Mouse (Mus musculus): ENCODE measurements around the gene Tnfaip8l2. TPM values are rescaled to one million over a fixed set of nuclear protein-coding genes. Genes with fewer than 3 reads are reported as not detected.
"Not testable (repeated sequence)": the region's sequence is repeated elsewhere in the genome, so short reads cannot be mapped to it uniquely, and the experiment has no call there.

Gene Tnfaip8l2
- polyA plus RNA-seq, 1 experiment from 2014 or later: 3.2 TPM

GRCm38 (mm10) chr3:95117751-95118150 lies 24.4 kb downstream of the Tnfaip8l2 start:
- no peak overlapping the region for H3K4me3 ChIP-seq (ENCODE audit: low read depth, low read length)
- no peak overlapping the region for H3K4me2 ChIP-seq (ENCODE audit: low read length)
- no peaks in the 10 kb centered on the region for H3K27me3 ChIP-seq (replicated peaks; ENCODE audit: control insufficient read depth, insufficient read depth, low read length)
- DNase-seq (ENCODE audit: low spot score): no peak
- no peak overlapping the region for H3K9ac ChIP-seq (ENCODE audit: low read length)
- H3K27ac ChIP-seq (ENCODE audit: low read depth): no peak overlapping the region
- no peaks in the 10 kb centered on the region for H3K4me1 ChIP-seq (replicated peaks; ENCODE audit: control insufficient read depth, insufficient read depth, low read length)
- H3K36me3 ChIP-seq (ENCODE audit: control insufficient read depth, insufficient read depth, low read length): peaks cover 73% of the 10 kb centered on the region
- 85% methylated on average over 2 of the region's 2 CpGs for WGBS
- no peaks in the 10 kb centered on the region for H3K9me3 ChIP-seq (ENCODE audit: control insufficient read depth, low read length)
- no peak for ATAC-seq (replicated peaks; ENCODE audit: low FRiP score, low TSS enrichment, low read depth)

GRCm38 (mm10) chr3:95112760-95113159 lies 29.4 kb downstream of the Tnfaip8l2 start:
- Histone ChIP-seq H3K9me3 (ENCODE audit: control insufficient read depth, low read length) (no peaks in the 10 kb centered on the region), H3K4me3 (ENCODE audit: low read depth, low read length) (no peak overlapping the region), H3K9ac (ENCODE audit: low read length) (no peak overlapping the region), H3K4me2 (ENCODE audit: low read length) (no peak overlapping the region), H3K27ac (ENCODE audit: low read depth) (no peak overlapping the region), H3K27me3 (replicated peaks; ENCODE audit: control insufficient read depth, insufficient read depth, low read length) (no peaks in the 10 kb centered on the region), H3K36me3 (ENCODE audit: control insufficient read depth, insufficient read depth, low read length) (peaks cover 27% of the 10 kb centered on the region), H3K4me1 (replicated peaks; ENCODE audit: control insufficient read depth, insufficient read depth, low read length) (peaks cover 9% of the 10 kb centered on the region)
- ATAC-seq (replicated peaks; ENCODE audit: low FRiP score, low TSS enrichment, low read depth) (no peak), DNase-seq (ENCODE audit: low spot score) (no peak)
- WGBS: 92% methylated on average over 1 of the region's 1 CpGs

- WGBS: 1% methylated on average over 54 of the region's 54 CpGs
- peak within 1 kb of the TSS; percentile 78 for H3K9ac ChIP-seq (ENCODE audit: low read length)
These were observed 31.0 kb downstream of the Tnfaip8l2 start, which contains the start of gene Vps72 for GRCm38 (mm10) chr3:95110911-95111726. Vps72 (plus strand) TSS chr3:95111022.

GRCm38 (mm10) chr3:95107898-95108297 lies 34.3 kb downstream of the Tnfaip8l2 start:
- DNase-seq (ENCODE audit: low spot score) (no peak), ATAC-seq (replicated peaks; ENCODE audit: low FRiP score, low TSS enrichment, low read depth) (no peak)
- Histone ChIP-seq H3K27me3 (replicated peaks; ENCODE audit: control insufficient read depth, insufficient read depth, low read length) (no peaks in the 10 kb centered on the region), H3K9ac (ENCODE audit: low read length) (no peak overlapping the region), H3K4me1 (replicated peaks; ENCODE audit: control insufficient read depth, insufficient read depth, low read length) (peaks cover 19% of the 10 kb centered on the region), H3K4me2 (ENCODE audit: low read length) (no peak overlapping the region), H3K9me3 (ENCODE audit: control insufficient read depth, low read length) (no peaks in the 10 kb centered on the region), H3K36me3 (ENCODE audit: control insufficient read depth, insufficient read depth, low read length) (peaks cover 4% of the 10 kb centered on the region; the same call in 1 of the 2 replicates), H3K4me3 (ENCODE audit: low read depth, low read length) (no peak overlapping the region), H3K27ac (ENCODE audit: low read depth) (no peak overlapping the region)
- 64% methylated on average over 2 of the region's 2 CpGs for WGBS

More at GRCm38 (mm10) chr3:95110911-95111726, 31.0 kb downstream of the Tnfaip8l2 start, which contains the start of gene Vps72:
- Histone ChIP-seq H3K9me3 (ENCODE audit: control insufficient read depth, low read length) (no peaks in the 10 kb centered on the region), H3K36me3 (ENCODE audit: control insufficient read depth, insufficient read depth, low read length) (peaks cover 20% of the 10 kb centered on the region), H3K4me2 (ENCODE audit: low read length) (peak within 1 kb of the TSS; percentile 47), H3K4me3 (ENCODE audit: low read depth, low read length) (peak within 1 kb of the TSS; percentile 85), H3K27me3 (replicated peaks; ENCODE audit: control insufficient read depth, insufficient read depth, low read length) (no peaks in the 10 kb centered on the region), H3K27ac (ENCODE audit: low read depth) (peak within 1 kb of the TSS; percentile 97), H3K4me1 (replicated peaks; ENCODE audit: control insufficient read depth, insufficient read depth, low read length) (peaks cover 9% of the 10 kb centered on the region)
- DNase-seq (ENCODE audit: low spot score) (peak; percentile 96), ATAC-seq (replicated peaks; ENCODE audit: low FRiP score, low TSS enrichment, low read depth) (peak; percentile 65)

GRCm38 (mm10) chr3:95107308-95107707 lies 34.9 kb downstream of the Tnfaip8l2 start:
- not testable (repeated sequence) for H3K27ac ChIP-seq (ENCODE audit: low read depth); H3K27me3 ChIP-seq (replicated peaks; ENCODE audit: control insufficient read depth, insufficient read depth, low read length); H3K36me3 ChIP-seq (ENCODE audit: control insufficient read depth, insufficient read depth, low read length); H3K9me3 ChIP-seq (ENCODE audit: control insufficient read depth, low read length); DNase-seq (ENCODE audit: low spot score); ATAC-seq (replicated peaks; ENCODE audit: low FRiP score, low TSS enrichment, low read depth)
- Histone ChIP-seq H3K4me1 (replicated peaks; ENCODE audit: control insufficient read depth, insufficient read depth, low read length) (peaks cover 16% of the 10 kb centered on the region), H3K4me3 (ENCODE audit: low read depth, low read length) (peak overlapping the region; percentile 85), H3K9ac (ENCODE audit: low read length) (peak overlapping the region; percentile 43; the same call in 1 of the 2 replicates), H3K4me2 (ENCODE audit: low read length) (peak overlapping the region; percentile 84)

GRCm38 (mm10) chr3:95106338-95107117 lies 35.6 kb downstream of the Tnfaip8l2 start, which contains the start of gene Pip5k1a:
Pip5k1a (minus strand) TSS chr3:95106930.
- peak within 1 kb of the TSS; percentile 84 for H3K4me2 ChIP-seq (ENCODE audit: low read length)
- peaks cover 10% of the 10 kb centered on the region for H3K4me1 ChIP-seq (replicated peaks; ENCODE audit: control insufficient read depth, insufficient read depth, low read length)
- peak; percentile 91 for ATAC-seq (replicated peaks; ENCODE audit: low FRiP score, low TSS enrichment, low read depth)
- peak; percentile 95 for DNase-seq (ENCODE audit: low spot score)
- H3K9ac ChIP-seq (ENCODE audit: low read length): peak within 1 kb of the TSS; percentile 80
- peak within 1 kb of the TSS; percentile 85 for H3K4me3 ChIP-seq (ENCODE audit: low read depth, low read length)
- no peaks in the 10 kb centered on the region for H3K9me3 ChIP-seq (ENCODE audit: control insufficient read depth, low read length)
- H3K36me3 ChIP-seq (ENCODE audit: control insufficient read depth, insufficient read depth, low read length): peaks cover 4% of the 10 kb centered on the region; the same call in 1 of the 2 replicates
- under 1% methylated on average over 51 of the region's 51 CpGs for WGBS
- peak within 1 kb of the TSS; percentile 69 for H3K27ac ChIP-seq (ENCODE audit: low read depth)
- H3K27me3 ChIP-seq (replicated peaks; ENCODE audit: control insufficient read depth, insufficient read depth, low read length): no peaks in the 10 kb centered on the region

- WGBS: under 1% methylated on average over 16 of the region's 16 CpGs
- DNase-seq (ENCODE audit: low spot score) (no peak), ATAC-seq (replicated peaks; ENCODE audit: low FRiP score, low TSS enrichment, low read depth) (no peak; the same call in 1 of the 2 replicates)
- Histone ChIP-seq H3K36me3 (ENCODE audit: control insufficient read depth, insufficient read depth, low read length) (peaks cover 9% of the 10 kb centered on the region; the same call in 1 of the 2 replicates), H3K4me3 (ENCODE audit: low read depth, low read length) (peak overlapping the region; percentile 85), H3K4me2 (ENCODE audit: low read length) (peak overlapping the region; percentile 84), H3K4me1 (replicated peaks; ENCODE audit: control insufficient read depth, insufficient read depth, low read length) (peaks cover 10% of the 10 kb centered on the region), H3K27ac (ENCODE audit: low read depth) (peak overlapping the region; percentile 69), H3K9me3 (ENCODE audit: control insufficient read depth, low read length) (no peaks in the 10 kb centered on the region), H3K27me3 (replicated peaks; ENCODE audit: control insufficient read depth, insufficient read depth, low read length) (no peaks in the 10 kb centered on the region), H3K9ac (ENCODE audit: low read length) (peak overlapping the region; percentile 80)
These were observed 36.4 kb downstream of the Tnfaip8l2 start for GRCm38 (mm10) chr3:95105586-95106337.

- Histone ChIP-seq H3K9me3 (ENCODE audit: control insufficient read depth, low read length) (no peaks in the 10 kb centered on the region), H3K9ac (ENCODE audit: low read length) (peak overlapping the region; percentile 80), H3K4me2 (ENCODE audit: low read length) (peak overlapping the region; percentile 84), H3K27ac (ENCODE audit: low read depth) (no peak overlapping the region), H3K27me3 (replicated peaks; ENCODE audit: control insufficient read depth, insufficient read depth, low read length) (no peaks in the 10 kb centered on the region), H3K4me1 (replicated peaks; ENCODE audit: control insufficient read depth, insufficient read depth, low read length) (peaks cover 10% of the 10 kb centered on the region), H3K4me3 (ENCODE audit: low read depth, low read length) (peak overlapping the region; percentile 85), H3K36me3 (ENCODE audit: control insufficient read depth, insufficient read depth, low read length) (peaks cover 10% of the 10 kb centered on the region; the same call in 1 of the 2 replicates)
- no peak for ATAC-seq (replicated peaks; ENCODE audit: low FRiP score, low TSS enrichment, low read depth)
- no peak for DNase-seq (ENCODE audit: low spot score)
- 47% methylated on average over 4 of the region's 4 CpGs for WGBS
These were observed 37.0 kb downstream of the Tnfaip8l2 start for GRCm38 (mm10) chr3:95105121-95105520.

Measured in intestine, embryonic 14.5 days (tissue).